Mouse (Mus musculus) bone marrow macrophage, adult 2 months (primary cell): Measurements from ENCODE around the gene Aldh1l1. TPM values are rescaled to one million over a fixed set of nuclear protein-coding genes. Genes with fewer than 3 reads are reported as not detected.

ENCODE experiments used
- H3K27ac ChIP-seq: 2 replicates; pipeline ENCODE4 v1.5.1; 2012; ENCODE audit warnings: low read depth, low read length; ENCODE audit not compliant: insufficient read depth
- H3K4me1 ChIP-seq: 2 replicates; pipeline ENCODE4 v1.6.1; 2012; ENCODE audit warnings: low read length; ENCODE audit not compliant: control insufficient read depth, insufficient read depth
- H3K4me3 ChIP-seq: 2 replicates; pipeline ENCODE4 v1.5.1; 2012; ENCODE audit warnings: mild to moderate bottlenecking, low read length, moderate library complexity; ENCODE audit not compliant: insufficient read depth
- CTCF ChIP-seq: IDR thresholded peaks from 2 replicates; pipeline ENCODE4 v1.5.1; 2012; ENCODE audit warnings: low read depth, mild to moderate bottlenecking, low read length, moderate library complexity
- POLR2A ChIP-seq: IDR thresholded peaks from 2 replicates; pipeline ENCODE4 v1.6.1; 2012; ENCODE audit warnings: mild to moderate bottlenecking, low read depth, low read length, borderline replicate concordance
- polyA plus RNA-seq: library from polyadenylated mRNA; stranded (reverse); fragments of >200 nt; gene quantifications from 2 replicates; pipeline ENCODE4 v1.2.4, GENCODE M21; 2012; ENCODE audit not compliant: missing spikeins, insufficient read depth, insufficient read length

Gene Aldh1l1
- polyA plus RNA-seq, 1 experiment, result 7.8 TPM

DNA sequence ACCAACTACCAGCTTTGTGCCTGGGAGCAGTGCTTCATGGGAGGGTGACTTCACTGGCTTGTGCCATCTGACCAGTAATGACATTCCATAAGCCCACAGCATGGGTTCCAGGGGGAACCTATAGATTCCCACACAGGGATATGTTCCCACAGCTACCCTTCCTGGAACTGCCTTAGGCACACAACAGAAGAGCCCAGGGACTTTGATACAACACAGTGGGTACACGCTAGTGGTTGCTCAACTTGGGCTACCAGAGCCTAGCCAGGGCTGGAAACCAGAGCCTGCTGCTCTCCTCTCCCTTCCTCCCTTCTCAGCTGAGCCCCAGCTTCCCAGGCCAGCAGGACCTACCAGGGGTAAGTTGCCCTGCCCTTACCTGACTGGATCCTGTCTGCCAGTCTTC, 54.3 kb downstream of the Aldh1l1 start:
- no peak overlapping the region for H3K4me3 ChIP-seq
- no peak overlapping the region for H3K27ac ChIP-seq
- H3K4me1 ChIP-seq, result no peaks in the 10 kb centered on the region
- no peak for TF ChIP-seq CTCF
- no peak for TF ChIP-seq POLR2A

DNA sequence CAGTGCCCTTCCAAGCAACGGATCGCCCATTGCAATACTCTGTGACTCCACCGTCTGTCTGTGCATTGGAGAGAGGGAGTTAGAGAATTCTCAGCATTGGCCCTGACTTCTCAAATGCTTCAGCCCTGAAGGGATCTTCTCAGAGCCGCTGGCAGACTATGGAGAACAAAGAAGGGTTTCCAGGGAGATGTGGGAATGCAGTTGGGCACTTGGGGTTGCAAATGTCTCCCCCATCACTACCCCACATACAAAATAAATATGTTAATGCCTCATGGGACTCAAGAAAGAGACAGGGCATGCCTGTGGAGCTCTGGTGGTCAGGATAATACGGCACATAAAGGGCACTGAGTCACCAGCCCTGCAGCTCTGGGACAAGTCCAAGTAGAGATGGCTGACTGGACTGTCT, 55.1 kb downstream of the Aldh1l1 start:
- TF ChIP-seq CTCF, result no peak
- TF ChIP-seq POLR2A, result no peak
- H3K4me3 ChIP-seq, result no peak overlapping the region
- no peak overlapping the region for H3K27ac ChIP-seq
- H3K4me1 ChIP-seq, result no peaks in the 10 kb centered on the region

- Histone ChIP-seq H3K4me3 (no peak overlapping the region), H3K27ac (no peak overlapping the region), H3K4me1 (no peaks in the 10 kb centered on the region; the same call in none of the 2 replicates)
- no peak for TF ChIP-seq POLR2A
- TF ChIP-seq CTCF, result no peak
Observed at GRCm38 (mm10) chr6:90544433-90544832, 58.2 kb downstream of the Aldh1l1 start.

DNA sequence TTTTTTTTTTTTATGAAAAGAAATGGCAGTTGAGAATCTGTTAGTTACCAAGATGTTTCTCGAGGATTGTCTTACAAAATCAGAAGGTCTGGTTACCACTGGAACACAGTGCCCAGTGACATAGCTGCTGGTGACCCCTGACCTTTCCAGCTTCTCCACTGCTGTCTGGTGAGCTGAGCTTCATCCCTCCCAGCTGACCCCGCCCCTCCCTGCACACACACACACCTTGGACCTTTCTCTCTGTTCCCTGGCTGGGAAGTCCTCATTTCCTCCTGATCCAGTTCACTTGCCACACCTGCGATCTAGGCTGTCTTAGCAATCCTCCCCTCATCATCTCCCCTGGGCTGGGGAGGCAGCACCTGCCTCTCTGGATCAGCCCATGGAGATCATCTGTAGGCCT, 60.0 kb downstream of the Aldh1l1 start:
- Histone ChIP-seq H3K4me1 (no peaks in the 10 kb centered on the region; the same call in none of the 2 replicates), H3K4me3 (no peak overlapping the region), H3K27ac (no peak overlapping the region)
- TF ChIP-seq POLR2A (no peak), CTCF (no peak)

DNA sequence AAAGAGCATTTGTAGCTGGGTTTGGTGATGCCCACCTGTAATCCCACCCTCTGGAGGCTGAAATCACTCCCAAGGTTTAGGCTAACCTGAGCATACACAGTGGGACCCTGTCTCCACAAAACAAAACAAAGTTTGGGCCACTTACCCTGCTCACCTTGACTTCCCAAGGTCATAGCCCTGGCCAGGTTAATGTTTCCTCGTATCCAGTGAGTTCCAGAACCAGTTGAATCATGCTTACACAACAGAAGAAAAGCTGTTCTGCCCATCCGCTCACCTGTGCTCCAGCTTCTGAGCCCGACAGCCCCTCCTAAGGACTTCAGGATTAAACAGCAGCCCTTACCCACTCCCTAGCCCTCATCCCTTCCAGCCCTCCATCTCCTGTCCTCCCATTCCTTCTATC, 60.8 kb downstream of the Aldh1l1 start:
- no peak overlapping the region for H3K4me3 ChIP-seq
- TF ChIP-seq CTCF (no peak), POLR2A (no peak)
- H3K27ac ChIP-seq, result no peak overlapping the region
- no peaks in the 10 kb centered on the region; the same call in none of the 2 replicates for H3K4me1 ChIP-seq

DNA sequence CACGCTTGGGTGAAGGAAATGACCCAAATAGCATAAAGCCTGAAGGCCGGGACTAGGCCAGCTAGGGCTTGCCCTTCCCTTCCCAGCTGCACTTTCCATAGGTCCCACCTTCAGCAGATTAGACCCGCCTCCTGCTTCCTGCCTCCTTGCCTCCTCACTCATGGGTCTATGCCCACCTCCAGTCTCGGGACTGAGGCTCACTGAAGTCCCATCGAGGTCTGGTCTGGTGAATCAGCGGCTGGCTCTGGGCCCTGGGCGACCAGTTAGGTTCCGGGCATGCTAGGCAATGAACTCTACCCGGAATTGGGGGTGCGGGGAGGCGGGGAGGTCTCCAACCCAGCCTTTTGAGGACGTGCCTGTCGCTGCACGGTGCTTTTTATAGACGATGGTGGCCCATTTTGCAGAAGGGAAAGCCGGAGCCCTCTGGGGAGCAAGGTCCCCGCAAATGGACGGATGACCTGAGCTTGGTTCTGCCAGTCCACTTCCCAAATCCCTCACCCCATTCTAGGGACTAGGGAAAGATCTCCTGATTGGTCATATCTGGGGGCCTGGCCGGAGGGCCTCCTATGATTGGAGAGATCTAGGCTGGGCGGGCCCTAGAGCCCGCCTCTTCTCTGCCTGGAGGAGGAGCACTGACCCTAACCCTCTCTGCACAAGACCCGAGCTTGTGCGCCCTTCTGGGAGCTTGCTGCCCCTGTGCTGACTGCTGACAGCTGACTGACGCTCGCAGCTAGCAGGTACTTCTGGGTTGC, 64.1 kb downstream of the Aldh1l1 start:
- no peak for TF ChIP-seq POLR2A
- no peak for TF ChIP-seq CTCF
- H3K4me3 ChIP-seq, result peak overlapping the region; percentile 57
- no peaks in the 10 kb centered on the region; the same call in none of the 2 replicates for H3K4me1 ChIP-seq
- H3K27ac ChIP-seq, result peak overlapping the region; percentile 11; the same call in 1 of the 2 replicates

GRCm38 (mm10) chr6:90551251-90551650, 65.0 kb downstream of the Aldh1l1 start:
- Histone ChIP-seq H3K4me3 (peak overlapping the region; percentile 57), H3K27ac (no peak overlapping the region), H3K4me1 (no peaks in the 10 kb centered on the region; the same call in none of the 2 replicates)
- no peak for TF ChIP-seq CTCF

DNA sequence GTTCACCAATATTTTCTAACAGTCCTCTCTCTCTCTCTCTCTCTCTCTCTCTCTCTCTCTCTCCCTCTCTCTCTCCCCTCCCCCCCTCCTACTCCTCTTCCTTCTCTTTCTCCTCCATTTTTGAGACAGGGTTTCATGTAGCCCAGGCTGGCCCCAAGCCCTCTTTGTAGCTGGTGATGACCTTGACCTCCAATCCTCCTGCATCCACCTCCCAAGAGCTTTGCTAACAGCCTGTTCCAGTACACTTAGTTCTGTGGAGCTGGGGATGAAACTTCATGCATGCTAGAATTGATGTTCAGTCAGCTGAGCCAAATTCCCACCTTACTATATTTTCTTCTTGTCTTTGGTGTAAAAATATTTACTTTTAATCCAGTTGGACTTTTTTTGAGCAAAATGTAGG, 67.0 kb downstream of the Aldh1l1 start:
- Histone ChIP-seq H3K4me3 (no peak overlapping the region), H3K4me1 (no peaks in the 10 kb centered on the region; the same call in none of the 2 replicates), H3K27ac (no peak overlapping the region)
- no peak for TF ChIP-seq POLR2A
- TF ChIP-seq CTCF, result no peak

GRCm38 (mm10) chr6:90553682-90554081, 67.5 kb downstream of the Aldh1l1 start:
- H3K4me3 ChIP-seq, result no peak overlapping the region
- no peak for TF ChIP-seq POLR2A
- TF ChIP-seq CTCF, result no peak
- no peak overlapping the region for H3K27ac ChIP-seq
- H3K4me1 ChIP-seq, result no peaks in the 10 kb centered on the region; the same call in 1 of the 2 replicates

- H3K27ac ChIP-seq, result no peak overlapping the region
- H3K4me1 ChIP-seq, result peaks cover 12% of the 10 kb centered on the region
- TF ChIP-seq POLR2A (no peak), CTCF (no peak)
- H3K4me3 ChIP-seq, result no peak overlapping the region
Observed at GRCm38 (mm10) chr6:90556534-90557058, 70.4 kb downstream of the Aldh1l1 start.
